Mouse (Mus musculus) spleen, adult 2 months (tissue): ENCODE measurements around the gene Psmc2. TPM values are rescaled to one million over a fixed set of nuclear protein-coding genes. Genes with fewer than 3 reads are reported as not detected.
A peak's percentile ranks its signal among the peaks of the same experiment; 100 is the strongest.

ENCODE experiments used
- DNase-seq, 2 experiments: peaks; one replicate each; pipeline versions ENCODE4 v3.0.0 to v3.0.0-alpha.2; 2012 to 2021; ENCODE audit warnings: low spot score in 2 of 2, low read depth in 1 of 2
- H3K27ac ChIP-seq: fragments of 200-500 bp; 2 replicates; pipeline ENCODE4 v1.5.1; 2012; ENCODE audit warnings: low read length, inconsistent platforms; ENCODE audit not compliant: insufficient read depth
- H3K27me3 ChIP-seq: fragments of 200-500 bp; 2 replicates; pipeline ENCODE4 v1.6.1; 2012; ENCODE audit warnings: mild to moderate bottlenecking, moderate library complexity, low read length, inconsistent platforms; ENCODE audit not compliant: control insufficient read depth, insufficient read depth
- H3K36me3 ChIP-seq: fragments of 200-500 bp; 2 replicates; pipeline ENCODE4 v1.6.1; 2012; ENCODE audit warnings: mild to moderate bottlenecking, low read length, inconsistent platforms; ENCODE audit not compliant: control insufficient read depth, insufficient read depth
- H3K4me1 ChIP-seq: fragments of 200-500 bp; 2 replicates; pipeline ENCODE4 v1.6.1; 2011; ENCODE audit warnings: inconsistent platforms; ENCODE audit not compliant: control insufficient read depth, insufficient read depth, insufficient read length
- H3K4me3 ChIP-seq: fragments of 200-500 bp; 2 replicates; pipeline ENCODE4 v1.5.1; 2011; ENCODE audit warnings: mild to moderate bottlenecking, inconsistent platforms; ENCODE audit not compliant: insufficient read depth, insufficient read length; ENCODE audit errors: extremely low read depth
- CTCF ChIP-seq: fragments of 200-500 bp; IDR thresholded peaks from 2 replicates; pipeline ENCODE4 v1.5.1; 2011; ENCODE audit warnings: mild to moderate bottlenecking, inconsistent platforms; ENCODE audit not compliant: insufficient read depth, insufficient read length, insufficient replicate concordance; ENCODE audit errors: extremely low read depth
- POLR2A ChIP-seq: fragments of 200-500 bp; IDR thresholded peaks from 2 replicates; pipeline ENCODE4 v1.6.1; 2011; ENCODE audit warnings: low read depth, low read length, inconsistent platforms
- WGBS: fragments of 180-500 bp; shearing (Covaris S2); methylation state at CpG from one replicate; pipeline ENCODE4 v1.1.7; 2018; 5-methylcytosine and 5-hydroxymethylcytosine counted together
- polyA plus RNA-seq: library from polyadenylated mRNA; depleted of rRNA; stranded (reverse); fragments of >200 nt; gene quantifications from 2 replicates; pipeline ENCODE4 v1.2.3, GENCODE M21; 2012

The Psmc2 gene
- polyA plus RNA-seq, 1 experiment, result 10.7 TPM

- H3K27me3 ChIP-seq, result no peaks in the 10 kb centered on the region
- H3K4me1 ChIP-seq, result no peaks in the 10 kb centered on the region
- DNase-seq, result no peak
- no peak for TF ChIP-seq CTCF
- no peak for TF ChIP-seq POLR2A
- no peak overlapping the region for H3K4me3 ChIP-seq
- H3K27ac ChIP-seq, result no peak overlapping the region
- 93% methylated on average over 10 of the region's 10 CpGs for WGBS
- peaks cover 48% of the 10 kb centered on the region for H3K36me3 ChIP-seq
These were observed 41.5 kb upstream of the Psmc2 start for GRCm38 (mm10) chr5:21743606-21744005.

GRCm38 (mm10) chr5:21744651-21745050 is 40.4 kb upstream of the Psmc2 start:
- TF ChIP-seq POLR2A, result no peak
- TF ChIP-seq CTCF, result no peak
- no peak overlapping the region for H3K4me3 ChIP-seq
- H3K36me3 ChIP-seq, result peaks cover 49% of the 10 kb centered on the region
- H3K27me3 ChIP-seq, result no peaks in the 10 kb centered on the region
- no peaks in the 10 kb centered on the region for H3K4me1 ChIP-seq
- no peak overlapping the region for H3K27ac ChIP-seq
- no peak for DNase-seq

DNA sequence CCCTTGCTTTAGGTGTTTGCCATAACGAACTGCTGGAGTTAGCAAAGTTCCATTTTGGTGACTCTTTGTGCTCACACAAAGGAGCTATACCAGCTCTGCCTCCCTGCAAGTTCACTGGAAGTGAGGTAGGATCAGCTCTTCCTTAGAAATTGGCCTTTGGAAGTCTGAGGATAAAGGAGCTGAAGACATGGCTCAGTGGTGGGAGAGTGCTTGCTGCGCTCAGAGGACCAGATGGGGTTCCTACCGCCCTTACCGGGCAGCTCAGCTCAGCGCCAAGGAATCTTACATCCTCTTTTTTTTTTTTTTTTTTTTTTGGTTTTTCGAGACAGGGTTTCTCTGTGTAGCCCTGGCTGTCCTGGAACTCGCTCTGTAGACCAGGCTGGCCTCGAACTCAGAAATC is 39.1 kb upstream of the Psmc2 start:
- no peaks in the 10 kb centered on the region for H3K27me3 ChIP-seq
- H3K4me1 ChIP-seq, result no peaks in the 10 kb centered on the region
- TF ChIP-seq POLR2A (no peak), CTCF (no peak)
- no peak for DNase-seq
- 85% methylated on average over 8 of the region's 8 CpGs for WGBS
- no peak overlapping the region for H3K27ac ChIP-seq
- H3K36me3 ChIP-seq, result peaks cover 43% of the 10 kb centered on the region
- H3K4me3 ChIP-seq, result no peak overlapping the region

DNA sequence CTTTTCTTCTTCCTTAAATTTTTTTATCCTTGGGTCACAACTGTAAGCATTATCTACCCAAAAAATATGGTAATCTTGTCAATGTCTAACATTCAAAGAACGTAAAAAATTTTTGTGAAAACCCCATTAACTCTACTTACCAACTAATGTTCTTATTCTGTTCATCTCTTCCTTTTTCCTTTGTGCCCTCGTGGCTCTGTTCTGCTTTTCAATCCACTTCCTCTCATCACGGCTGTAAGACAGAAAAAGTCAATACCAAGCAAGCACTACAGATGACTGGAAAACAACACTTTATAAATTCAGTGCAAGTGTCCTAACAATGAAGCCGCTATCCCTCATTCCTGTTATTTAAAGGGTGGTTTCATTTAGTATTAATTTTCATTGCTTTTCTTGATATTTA is 16.6 kb upstream of the Psmc2 start:
- TF ChIP-seq CTCF, result no peak
- TF ChIP-seq POLR2A, result no peak
- 57% methylated on average over 4 of the region's 4 CpGs for WGBS
- Histone ChIP-seq H3K4me1 (no peaks in the 10 kb centered on the region), H3K36me3 (peaks cover 43% of the 10 kb centered on the region), H3K27ac (no peak overlapping the region), H3K27me3 (no peaks in the 10 kb centered on the region), H3K4me3 (no peak overlapping the region)
- DNase-seq, result no peak

DNA sequence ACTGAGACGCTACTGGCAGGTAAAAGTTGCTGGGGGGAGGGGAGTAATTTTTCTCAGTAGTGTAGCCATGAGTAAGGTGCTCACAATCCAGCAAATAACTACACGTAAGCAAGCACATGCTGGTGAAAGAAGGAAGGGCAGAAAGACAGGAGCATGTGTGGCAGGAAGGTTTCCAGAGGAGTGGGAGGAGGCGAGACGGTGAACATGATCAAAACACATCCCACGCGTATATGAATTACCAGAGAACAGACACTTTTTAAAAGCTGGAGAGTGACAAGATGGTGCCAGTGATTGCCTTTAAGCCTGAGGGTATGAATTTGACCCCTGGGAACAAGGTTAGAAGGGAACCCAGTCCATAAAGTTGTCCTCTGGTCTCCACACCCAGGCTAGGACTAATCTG is 15.2 kb upstream of the Psmc2 start:
- Histone ChIP-seq H3K27me3 (no peaks in the 10 kb centered on the region), H3K36me3 (peaks cover 40% of the 10 kb centered on the region), H3K27ac (no peak overlapping the region), H3K4me1 (no peaks in the 10 kb centered on the region), H3K4me3 (no peak overlapping the region)
- WGBS, result 95% methylated on average over 6 of the region's 6 CpGs
- no peak for DNase-seq
- TF ChIP-seq POLR2A (no peak), CTCF (no peak)

DNA sequence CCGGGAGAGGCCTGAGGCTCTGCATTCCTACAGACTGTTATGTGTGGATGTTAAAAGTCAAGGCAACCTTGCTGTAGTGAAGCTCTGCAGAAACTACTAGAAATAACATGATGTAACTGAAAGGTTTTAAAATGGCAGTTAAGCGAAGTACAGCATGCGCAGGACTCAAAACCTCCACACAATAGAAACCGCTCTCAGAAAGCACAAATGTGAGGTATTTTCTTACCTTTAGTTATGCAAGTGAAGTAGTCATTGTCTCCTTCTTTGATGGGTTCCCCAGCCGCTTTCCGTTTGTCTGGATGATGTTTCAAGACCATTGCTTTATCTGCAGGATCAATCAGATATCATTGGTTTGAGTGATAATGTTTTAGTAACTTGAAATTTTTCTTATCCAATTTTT is 8.6 kb upstream of the Psmc2 start:
- H3K27me3 ChIP-seq, result no peaks in the 10 kb centered on the region
- no peak for DNase-seq
- no peaks in the 10 kb centered on the region for H3K4me1 ChIP-seq
- no peak overlapping the region for H3K27ac ChIP-seq
- H3K4me3 ChIP-seq, result no peak overlapping the region
- WGBS, result 95% methylated on average over 6 of the region's 6 CpGs
- H3K36me3 ChIP-seq, result peaks cover 36% of the 10 kb centered on the region
- TF ChIP-seq POLR2A, result no peak
- TF ChIP-seq CTCF, result no peak

DNA sequence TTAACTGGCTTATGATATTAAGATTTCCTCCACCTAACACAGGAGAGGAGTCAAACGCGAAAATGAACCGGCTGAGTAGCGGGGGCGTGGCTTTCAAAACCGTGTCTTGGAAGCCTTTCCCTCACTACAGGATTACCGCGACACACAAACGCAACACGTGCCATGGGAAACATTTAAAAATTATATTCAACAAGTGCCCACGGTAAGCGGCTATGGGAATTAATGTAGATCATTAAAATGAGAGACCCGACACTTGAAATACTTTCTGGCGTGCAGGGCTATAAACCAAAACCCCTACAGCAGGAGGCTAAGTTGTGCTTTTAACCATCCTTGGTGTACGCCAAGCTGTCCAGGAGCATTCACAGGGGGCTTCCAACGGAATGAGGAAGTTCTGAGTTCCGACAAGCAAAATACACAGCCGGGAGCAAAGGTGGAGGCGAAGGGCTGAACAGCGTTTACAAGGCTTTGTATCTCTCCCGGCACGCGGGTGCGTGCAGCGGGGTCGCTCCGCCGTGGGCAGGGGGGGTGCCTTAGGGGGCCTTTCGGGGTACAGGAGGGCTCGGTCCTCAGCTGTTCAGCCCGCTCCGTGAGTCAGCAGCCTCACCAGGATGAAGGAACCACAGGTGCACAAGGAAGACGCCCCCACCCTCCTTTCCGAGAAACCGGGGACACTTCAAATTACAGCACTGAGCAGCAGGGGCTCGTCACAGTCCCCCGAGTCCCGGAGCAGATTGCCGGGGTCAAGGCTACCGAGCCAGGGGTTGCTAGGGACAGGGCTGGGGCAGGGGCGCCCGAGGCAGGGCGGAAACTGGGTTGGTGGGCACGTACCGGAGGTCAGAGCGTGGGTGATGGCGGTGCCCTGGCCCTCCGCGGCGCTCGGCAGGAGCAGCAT is 676 bp upstream of the Psmc2 start:
- WGBS, result under 1% methylated on average over 51 of the region's 51 CpGs
- no peak for DNase-seq
- TF ChIP-seq CTCF (no peak), POLR2A (no peak)
- peaks cover 2% of the 10 kb centered on the region; the same call in 1 of the 2 replicates for H3K4me1 ChIP-seq
- peak overlapping the region; percentile 98 for H3K4me3 ChIP-seq
- peak overlapping the region; percentile 77 for H3K27ac ChIP-seq
- H3K36me3 ChIP-seq, result peaks cover 18% of the 10 kb centered on the region
- H3K27me3 ChIP-seq, result no peaks in the 10 kb centered on the region
